Mouse (Mus musculus): Measurements from ENCODE around the gene Rasal1. TPM values are rescaled to one million over a fixed set of nuclear protein-coding genes. Genes with fewer than 3 reads are reported as not detected.

Rasal1 gene
- polyA plus RNA-seq (2015; fragmentation: Nextera tagmentation; extraction: Ambion mirVana) = 1.0 and 1.6 TPM in 2 replicates

DNA sequence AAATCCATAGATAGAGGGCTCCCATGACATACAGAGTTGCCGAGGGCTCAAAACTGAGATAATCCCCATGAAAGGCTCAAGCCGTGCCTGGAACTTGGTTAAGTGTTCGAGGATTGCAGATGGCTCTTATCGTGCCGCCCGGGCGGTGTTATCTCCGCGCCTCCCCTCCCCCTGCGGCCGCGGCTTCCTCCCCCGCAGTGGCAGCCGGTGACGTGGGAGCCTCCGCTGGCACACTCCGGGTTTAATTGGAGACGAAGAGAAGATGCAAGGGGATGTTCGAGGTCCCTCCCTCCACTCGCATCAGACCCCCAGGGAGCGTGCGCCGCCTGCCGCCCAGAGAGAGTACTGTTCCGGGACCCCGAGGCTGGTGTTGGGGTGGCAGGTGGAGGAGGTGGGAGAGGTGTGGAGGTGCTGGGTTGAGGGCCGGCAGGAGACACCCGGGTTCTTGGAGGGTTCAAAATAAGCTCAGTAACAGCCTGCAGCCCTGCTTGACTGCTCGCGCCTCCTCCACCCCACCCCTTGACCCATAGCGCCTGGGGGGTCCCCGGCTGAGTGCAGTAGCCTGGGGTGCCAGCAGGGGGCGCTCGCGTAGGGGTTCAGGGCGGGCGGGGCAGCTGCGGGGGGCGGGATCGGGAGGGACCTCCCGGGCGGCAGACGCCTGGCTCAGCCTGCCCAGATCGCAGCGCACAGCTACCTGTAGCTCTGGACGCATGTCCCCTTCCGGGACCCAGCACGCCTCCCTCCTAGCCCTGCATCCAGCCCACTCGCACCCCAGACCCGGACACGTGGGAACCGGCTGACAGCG, at the start of gene Rasal1:
TSS of gene Rasal1 (plus strand) at position 244 of the 805 bp plus-strand sequence.
- H3K36me3 ChIP-seq (replicated peaks) = no peaks in the 10 kb centered on the region
- H3K9ac ChIP-seq = peak within 1 kb of the TSS; percentile 22; the same call in 1 of the 2 replicates
- H3K27ac ChIP-seq = no peak within 1 kb of the TSS
- no peaks in the 10 kb centered on the region for H3K9me3 ChIP-seq
- H3K4me2 ChIP-seq = peak within 1 kb of the TSS; percentile 52
- H3K4me3 ChIP-seq = peak within 1 kb of the TSS; percentile 27
- WGBS = under 1% methylated on average over 51 of the region's 53 CpGs
- H3K27me3 ChIP-seq (replicated peaks) = peaks cover 34% of the 10 kb centered on the region
- peak; percentile 39; the same call in 1 of the 2 replicates for ATAC-seq (replicated peaks)
- H3K4me1 ChIP-seq = peaks cover 13% of the 10 kb centered on the region

DNA sequence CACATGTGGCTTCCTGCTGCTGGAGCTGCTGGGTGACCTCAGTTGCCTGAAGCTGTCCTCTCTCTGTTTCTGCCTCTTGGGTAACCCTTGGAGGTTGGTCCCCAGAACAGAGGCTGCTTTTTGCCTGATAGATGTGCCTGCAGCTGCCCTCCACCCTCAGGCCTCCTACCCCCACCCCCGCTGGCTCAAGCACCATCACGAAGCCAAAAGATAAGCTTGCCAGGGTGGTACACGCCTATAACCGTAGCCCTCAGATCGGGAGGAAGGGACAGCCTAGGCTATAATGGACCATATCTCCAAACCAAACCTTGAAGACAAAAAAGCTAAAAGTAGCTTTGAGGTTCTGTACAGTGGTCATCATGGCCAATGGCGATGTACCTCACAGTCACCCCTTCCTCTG, 49.0 kb upstream of the Rasal1 start:
- no peak overlapping the region for H3K27ac ChIP-seq
- ATAC-seq (replicated peaks) = no peak
- WGBS = 93% methylated on average over 6 of the region's 6 CpGs

DNA sequence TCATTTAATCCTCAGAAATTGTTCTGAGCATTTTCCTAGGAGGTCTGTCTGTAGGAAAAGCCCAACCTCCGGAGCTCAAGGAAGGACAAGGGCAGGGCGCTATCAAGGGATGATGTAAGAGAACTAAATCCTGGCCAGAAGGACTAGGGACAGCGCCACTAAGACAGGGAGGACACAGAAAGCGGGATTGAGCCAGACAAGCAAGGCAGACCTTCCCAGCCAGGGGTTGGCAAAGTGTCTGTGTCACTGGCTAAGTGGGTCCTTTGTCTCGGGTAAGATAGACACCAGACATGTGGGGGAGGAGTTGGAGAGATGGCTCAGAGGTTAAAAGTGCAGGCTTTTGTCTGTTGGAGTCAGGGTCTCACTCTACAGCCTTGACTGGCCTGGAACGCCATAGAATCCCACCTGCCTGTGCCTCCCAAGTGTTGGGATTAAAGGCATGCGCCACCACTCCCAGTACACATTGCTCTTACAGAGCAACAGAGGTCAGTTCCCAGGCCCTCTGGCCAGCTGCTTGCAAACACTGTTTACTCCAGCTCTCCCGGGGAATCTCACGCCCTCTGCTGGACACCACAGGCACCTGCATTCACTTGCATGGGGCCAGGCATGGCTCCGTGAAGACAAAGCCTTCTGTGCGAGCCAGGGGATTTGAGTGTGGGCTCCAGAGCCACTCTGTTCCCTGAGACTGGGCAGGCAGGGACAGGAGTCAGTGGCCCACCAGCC, 47.5 kb upstream of the Rasal1 start:
- Histone ChIP-seq H3K4me2 (no peak overlapping the region), H3K4me1 (peaks cover 6% of the 10 kb centered on the region), H3K36me3 (replicated peaks) (no peaks in the 10 kb centered on the region), H3K9me3 (no peaks in the 10 kb centered on the region), H3K27me3 (replicated peaks) (no peaks in the 10 kb centered on the region), H3K9ac (no peak overlapping the region), H3K27ac (no peak overlapping the region), H3K4me3 (no peak overlapping the region)
- ATAC-seq (replicated peaks) = no peak
- WGBS = 65% methylated on average over 11 of the region's 11 CpGs

More for the DNA sequence above, 49.0 kb upstream of the Rasal1 start:
- Histone ChIP-seq H3K4me2 (no peak overlapping the region), H3K36me3 (replicated peaks) (no peaks in the 10 kb centered on the region), H3K4me3 (no peak overlapping the region), H3K9me3 (no peaks in the 10 kb centered on the region), H3K27me3 (replicated peaks) (no peaks in the 10 kb centered on the region), H3K4me1 (no peaks in the 10 kb centered on the region), H3K9ac (no peak overlapping the region)

DNA sequence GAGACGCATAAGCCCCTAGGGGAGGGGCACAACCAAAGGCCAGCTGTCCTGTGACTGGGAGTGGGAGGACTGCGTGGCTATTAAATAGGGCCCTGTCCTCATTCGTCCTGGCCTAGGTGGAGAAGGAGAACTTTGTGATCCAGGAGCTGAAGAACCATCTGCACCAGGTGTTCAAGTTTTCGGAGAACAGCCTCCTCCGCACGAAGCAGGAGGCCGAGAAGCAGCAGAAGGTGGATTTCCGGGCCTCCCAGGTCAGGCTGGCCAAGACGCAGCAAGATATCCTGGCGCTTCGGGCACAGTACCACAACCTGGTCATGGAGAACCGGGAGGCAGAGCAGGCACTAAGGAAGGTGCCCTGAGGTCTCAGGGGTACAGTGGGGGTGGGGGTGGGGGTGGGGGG, 46.4 kb upstream of the Rasal1 start:
- no peaks in the 10 kb centered on the region for H3K27me3 ChIP-seq (replicated peaks)
- H3K4me1 ChIP-seq = peaks cover 6% of the 10 kb centered on the region
- H3K27ac ChIP-seq = no peak overlapping the region
- H3K9me3 ChIP-seq = no peaks in the 10 kb centered on the region
- no peak overlapping the region for H3K4me2 ChIP-seq
- 90% methylated on average over 12 of the region's 12 CpGs for WGBS
- no peak overlapping the region for H3K4me3 ChIP-seq
- H3K36me3 ChIP-seq (replicated peaks) = no peaks in the 10 kb centered on the region
- no peak overlapping the region for H3K9ac ChIP-seq
- no peak for ATAC-seq (replicated peaks)

DNA sequence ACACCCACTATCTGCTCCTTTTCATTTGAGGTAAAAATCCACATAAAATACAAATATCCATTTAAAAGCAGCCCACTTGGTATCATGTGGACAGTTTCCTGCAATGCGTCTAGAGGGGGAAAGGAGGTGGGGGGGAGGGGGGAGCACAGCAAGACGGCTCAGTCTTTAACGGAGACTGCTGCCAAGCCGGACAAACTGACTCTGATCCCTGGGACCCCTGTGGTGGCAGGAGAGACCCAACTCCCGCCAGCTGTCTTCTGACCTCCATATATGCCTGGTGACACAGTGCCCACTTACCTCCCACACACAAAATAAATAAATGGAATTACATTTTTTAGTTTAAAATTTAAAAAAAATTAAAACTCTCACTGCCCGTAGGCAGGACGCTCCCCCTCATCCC, 45.1 kb upstream of the Rasal1 start:
- Histone ChIP-seq H3K27me3 (replicated peaks) (no peaks in the 10 kb centered on the region), H3K9me3 (no peaks in the 10 kb centered on the region), H3K4me3 (no peak overlapping the region), H3K4me2 (no peak overlapping the region), H3K9ac (no peak overlapping the region), H3K27ac (no peak overlapping the region), H3K4me1 (peaks cover 6% of the 10 kb centered on the region), H3K36me3 (replicated peaks) (no peaks in the 10 kb centered on the region)
- no peak for ATAC-seq (replicated peaks)
- WGBS = 54% methylated on average over 7 of the region's 7 CpGs

DNA sequence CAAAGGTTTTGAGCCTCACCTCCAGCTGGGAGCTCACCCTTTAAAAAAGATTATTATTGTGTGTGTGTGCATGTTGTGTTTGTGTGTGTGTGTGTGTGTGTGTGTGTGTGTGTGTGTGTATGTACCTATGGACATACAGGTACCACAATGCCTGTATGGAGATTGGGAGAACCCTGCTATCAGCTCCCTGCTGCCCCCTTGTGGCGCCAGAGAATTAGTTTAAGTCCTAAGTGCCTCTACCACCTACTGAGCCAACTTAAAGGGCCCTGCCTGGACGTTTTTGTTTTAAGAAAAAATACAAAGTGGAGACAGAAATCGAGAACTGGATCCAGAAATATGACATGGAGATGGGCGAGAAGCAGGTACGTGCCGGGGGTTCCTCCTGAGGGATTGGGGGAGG, 43.8 kb upstream of the Rasal1 start:
- Histone ChIP-seq H3K36me3 (replicated peaks) (no peaks in the 10 kb centered on the region), H3K9ac (peak overlapping the region; percentile 42; the same call in 1 of the 2 replicates), H3K27ac (peak overlapping the region; percentile 46), H3K9me3 (no peaks in the 10 kb centered on the region), H3K4me2 (peak overlapping the region; percentile 54), H3K4me3 (peak overlapping the region; percentile 34), H3K27me3 (replicated peaks) (no peaks in the 10 kb centered on the region), H3K4me1 (peaks cover 6% of the 10 kb centered on the region)
- peak; percentile 34; the same call in 1 of the 2 replicates for ATAC-seq (replicated peaks)
- 2% methylated on average over 6 of the region's 6 CpGs for WGBS

DNA sequence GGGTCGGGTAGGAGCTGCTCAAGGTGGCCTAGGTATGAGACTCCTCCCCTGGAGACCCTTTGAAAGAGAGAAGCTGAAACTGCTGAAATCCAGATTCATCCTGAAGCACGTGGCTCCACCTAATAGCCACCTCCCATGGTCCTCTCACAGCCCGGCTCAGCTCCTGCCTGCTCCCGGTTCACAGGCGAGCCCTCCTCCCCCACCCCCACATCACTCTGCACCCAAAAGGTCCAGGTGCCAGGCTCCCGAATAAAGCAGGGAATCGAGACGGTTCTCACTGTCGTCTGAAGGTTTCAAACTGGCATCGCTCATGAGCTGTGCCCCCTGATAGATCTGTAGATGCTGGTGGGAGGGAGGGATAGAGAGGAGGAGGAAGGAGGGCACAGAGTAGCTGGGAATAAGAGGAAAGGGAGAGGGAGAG, 43.4 kb upstream of the Rasal1 start:
- peak overlapping the region; percentile 46 for H3K27ac ChIP-seq
- WGBS = 0% methylated on average over 10 of the region's 10 CpGs
- H3K9me3 ChIP-seq = no peaks in the 10 kb centered on the region
- peak overlapping the region; percentile 42 for H3K9ac ChIP-seq
- no peaks in the 10 kb centered on the region for H3K36me3 ChIP-seq (replicated peaks)
- no peaks in the 10 kb centered on the region for H3K27me3 ChIP-seq (replicated peaks)
- peak overlapping the region; percentile 34 for H3K4me3 ChIP-seq
- ATAC-seq (replicated peaks) = peak; percentile 53
- H3K4me1 ChIP-seq = peaks cover 6% of the 10 kb centered on the region
- H3K4me2 ChIP-seq = peak overlapping the region; percentile 54

DNA sequence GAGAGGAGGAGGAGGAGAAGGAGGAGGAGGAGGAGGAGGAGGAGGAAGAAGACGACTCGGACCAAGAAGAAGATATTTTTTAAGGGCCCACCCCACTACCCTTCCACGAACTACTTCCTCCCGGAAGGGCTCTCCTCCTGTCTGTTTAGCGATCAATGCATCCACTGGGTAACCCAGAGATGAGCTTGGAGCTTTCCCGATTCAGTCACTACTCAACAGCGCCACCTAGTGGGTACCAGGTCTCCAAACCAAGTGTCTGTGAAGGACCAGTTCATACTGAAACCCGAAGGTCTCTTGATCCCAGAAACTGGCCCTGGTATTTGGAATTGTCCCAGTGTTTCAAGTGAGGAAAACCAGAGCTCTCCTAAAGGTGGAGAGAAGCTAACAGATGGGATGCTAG, 42.9 kb upstream of the Rasal1 start:
- peak overlapping the region; percentile 34 for H3K4me3 ChIP-seq
- no peaks in the 10 kb centered on the region for H3K36me3 ChIP-seq (replicated peaks)
- peak overlapping the region; percentile 54 for H3K4me2 ChIP-seq
- peak overlapping the region; percentile 46; the same call in 1 of the 2 replicates for H3K27ac ChIP-seq
- peaks cover 6% of the 10 kb centered on the region for H3K4me1 ChIP-seq
- no peak overlapping the region for H3K9ac ChIP-seq
- H3K9me3 ChIP-seq = no peaks in the 10 kb centered on the region
- ATAC-seq (replicated peaks) = peak; percentile 76
- WGBS = 1% methylated on average over 8 of the region's 8 CpGs
- H3K27me3 ChIP-seq (replicated peaks) = no peaks in the 10 kb centered on the region

DNA sequence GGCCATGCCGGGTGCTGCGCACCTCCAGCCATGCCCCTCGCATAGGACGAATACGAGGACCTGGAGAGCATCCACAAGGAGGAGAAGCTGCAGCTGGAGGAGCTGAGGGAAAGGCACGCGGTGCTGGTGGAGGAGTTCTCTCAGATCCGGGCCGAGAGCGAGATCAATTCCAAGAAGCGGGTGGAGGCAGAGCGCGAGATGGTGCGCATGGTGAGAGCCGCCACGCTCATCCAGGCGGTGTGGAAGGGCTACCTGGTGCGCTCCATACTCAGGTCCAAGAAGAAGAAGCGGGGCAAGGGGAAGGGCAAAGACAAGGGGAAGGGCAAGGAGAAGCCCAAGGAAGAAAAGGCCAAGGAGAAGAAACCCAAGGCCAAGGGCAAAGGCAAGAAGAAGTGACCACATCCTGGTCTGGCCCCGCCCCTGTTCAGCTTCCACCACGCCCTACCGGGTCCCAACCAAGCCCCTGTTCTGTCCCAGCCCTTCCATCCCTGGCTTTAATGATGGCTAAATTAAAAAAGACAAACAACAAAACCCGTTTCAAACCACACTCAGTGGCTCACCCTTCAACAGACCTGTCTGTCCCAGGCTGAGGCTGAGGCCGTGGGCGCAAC, 41.9 kb upstream of the Rasal1 start:
- 69% methylated on average over 25 of the region's 25 CpGs for whole genome bisulfite sequencing

DNA sequence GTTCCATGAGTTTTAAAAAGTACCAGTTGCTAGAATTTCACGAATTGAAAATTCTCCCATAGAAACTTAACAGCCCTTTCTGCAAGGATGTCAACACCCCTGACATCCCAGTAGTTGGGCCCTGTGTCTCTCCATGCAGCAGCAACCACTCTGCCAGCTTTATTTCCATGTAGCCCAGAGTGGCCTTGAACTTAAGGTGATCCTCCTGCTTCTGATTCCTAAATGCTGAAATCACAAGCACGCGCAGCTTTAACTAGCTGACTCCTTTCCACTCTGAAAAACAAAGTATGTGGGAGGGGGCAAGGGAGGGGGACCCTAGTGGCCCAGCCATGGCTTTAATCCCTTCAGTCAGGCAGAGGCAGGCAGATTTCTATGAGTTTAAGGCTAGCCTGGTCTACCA, 41.3 kb upstream of the Rasal1 start:
- Histone ChIP-seq H3K4me3 (no peak overlapping the region), H3K27me3 (replicated peaks) (no peaks in the 10 kb centered on the region), H3K9me3 (no peaks in the 10 kb centered on the region), H3K4me2 (no peak overlapping the region), H3K9ac (no peak overlapping the region), H3K27ac (no peak overlapping the region), H3K36me3 (replicated peaks) (no peaks in the 10 kb centered on the region), H3K4me1 (peaks cover 20% of the 10 kb centered on the region)
- 81% methylated on average over 3 of the region's 3 CpGs for WGBS
- no peak for ATAC-seq (replicated peaks)

More for the DNA sequence above, 41.9 kb upstream of the Rasal1 start:
- no peak for ATAC-seq (replicated peaks)
- Histone ChIP-seq H3K9ac (no peak overlapping the region), H3K4me3 (no peak overlapping the region), H3K27me3 (replicated peaks) (no peaks in the 10 kb centered on the region), H3K4me1 (peaks cover 16% of the 10 kb centered on the region), H3K9me3 (no peaks in the 10 kb centered on the region), H3K36me3 (replicated peaks) (no peaks in the 10 kb centered on the region), H3K4me2 (no peak overlapping the region), H3K27ac (no peak overlapping the region)

DNA sequence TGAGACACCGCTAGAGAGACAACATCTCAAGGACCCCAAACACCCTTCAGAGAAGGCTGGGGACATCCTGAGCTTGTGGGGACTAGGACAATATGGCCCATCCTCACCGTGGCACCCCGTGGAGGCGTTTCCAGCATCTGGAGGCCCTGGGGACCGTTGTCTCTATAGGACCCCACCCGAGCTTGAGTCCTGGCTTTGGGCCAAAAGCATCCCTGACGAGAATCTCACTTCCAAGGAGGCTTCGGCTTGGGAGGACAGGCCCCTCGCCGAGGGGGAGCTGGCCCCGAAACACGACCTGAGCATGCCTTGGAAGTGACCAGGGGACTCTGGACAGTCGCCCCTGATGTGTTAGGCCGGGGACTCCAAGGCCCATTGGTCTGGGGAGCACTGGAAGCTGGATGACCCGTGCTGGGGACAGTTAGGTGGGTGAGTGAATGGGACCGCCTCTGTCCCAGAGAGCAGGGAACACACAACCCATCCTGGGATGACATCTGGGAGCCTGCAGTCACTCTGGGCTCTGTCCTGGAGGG, 39.3 kb upstream of the Rasal1 start:
- no peaks in the 10 kb centered on the region for H3K27me3 ChIP-seq (replicated peaks)
- no peaks in the 10 kb centered on the region for H3K9me3 ChIP-seq
- 82% methylated on average over 16 of the region's 16 CpGs for WGBS
- no peak overlapping the region for H3K9ac ChIP-seq
- peaks cover 28% of the 10 kb centered on the region for H3K4me1 ChIP-seq
- no peak overlapping the region for H3K4me2 ChIP-seq
- no peaks in the 10 kb centered on the region for H3K36me3 ChIP-seq (replicated peaks)
- ATAC-seq (replicated peaks) = no peak
- H3K27ac ChIP-seq = no peak overlapping the region
- no peak overlapping the region for H3K4me3 ChIP-seq

DNA sequence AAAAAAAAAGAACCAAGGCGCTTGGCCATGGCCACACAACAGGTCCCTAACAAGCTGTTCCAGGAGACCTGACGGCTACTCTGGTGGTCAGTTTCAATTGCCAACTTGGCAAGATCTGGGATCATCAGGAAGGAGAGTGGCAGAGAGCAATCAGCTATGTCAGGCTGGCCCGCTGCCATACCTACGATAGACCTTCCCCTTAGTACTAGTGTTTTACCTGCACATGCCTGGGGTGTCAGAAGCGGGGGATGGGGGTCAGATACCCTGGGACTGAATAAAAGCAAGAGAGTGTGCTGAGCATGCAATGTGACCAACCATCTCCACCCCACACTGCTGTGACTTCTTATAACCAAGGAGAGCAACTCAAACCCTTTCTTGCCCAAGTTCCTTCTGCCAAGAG, 37.7 kb upstream of the Rasal1 start:
- Histone ChIP-seq H3K9me3 (no peaks in the 10 kb centered on the region), H3K4me2 (peak overlapping the region; percentile 84), H3K9ac (peak overlapping the region; percentile 71), H3K4me3 (0 out of 2 replicates have a peak overlapping the region, but pooled peaks have one; percentile 79), H3K4me1 (peaks cover 22% of the 10 kb centered on the region), H3K36me3 (replicated peaks) (no peaks in the 10 kb centered on the region), H3K27ac (no peak overlapping the region), H3K27me3 (replicated peaks) (no peaks in the 10 kb centered on the region)
- whole genome bisulfite sequencing = 90% methylated on average over 5 of the region's 5 CpGs
- ATAC-seq (replicated peaks) = no peak
